Mouse (Mus musculus) limb, embryonic 12.5 days (tissue): ENCODE measurements around the gene Aym1. TPM values are rescaled to one million over a fixed set of nuclear protein-coding genes. Genes with fewer than 3 reads are reported as not detected.

Experiments used
- ATAC-seq: fragments of 200-750 bp; cut with Nextera tagmentation; 2 replicates; pipeline ENCODE4 v1.8.0; 2017; ENCODE audit warnings: low read depth, moderate TSS enrichment; ENCODE audit not compliant: insufficient number of reproducible peaks, insufficient read depth, low FRiP score, low TSS enrichment
- H3K27ac ChIP-seq: fragments of 300-500 bp; sonication (generic); 2 replicates; pipeline ENCODE4 v1.5.1; 2016; ENCODE audit warnings: mild to moderate bottlenecking, moderate library complexity
- H3K27me3 ChIP-seq: fragments of 300-500 bp; sonication (generic); 2 replicates; pipeline ENCODE4 v1.6.1; 2016; ENCODE audit warnings: mild to moderate bottlenecking, moderate library complexity
- H3K36me3 ChIP-seq: fragments of 300-500 bp; sonication (generic); 2 replicates; pipeline ENCODE4 v1.6.1; 2016; ENCODE audit warnings: mild to moderate bottlenecking, moderate library complexity
- H3K4me1 ChIP-seq: fragments of 300-500 bp; sonication (generic); replicated peaks from 2 replicates; pipeline ENCODE4 v1.6.1; 2016
- H3K4me2 ChIP-seq: fragments of 300-500 bp; sonication (generic); 2 replicates; pipeline ENCODE4 v1.6.1; 2016; ENCODE audit warnings: mild to moderate bottlenecking, moderate library complexity
- H3K4me3 ChIP-seq: fragments of 300-500 bp; sonication (generic); replicated peaks from 2 replicates; pipeline ENCODE4 v1.5.1; 2016; ENCODE audit warnings: mild to moderate bottlenecking
- H3K9ac ChIP-seq: fragments of 300-500 bp; sonication (generic); replicated peaks from 2 replicates; pipeline ENCODE4 v1.6.1; 2016; ENCODE audit warnings: mild to moderate bottlenecking, moderate library complexity
- H3K9me3 ChIP-seq: fragments of 300-500 bp; sonication (generic); 2 replicates; pipeline ENCODE4 v1.6.1; 2016; ENCODE audit warnings: mild to moderate bottlenecking, moderate library complexity
- WGBS: fragments of 180-500 bp; shearing (Covaris S2); methylation state at CpG from one replicate; pipeline ENCODE4 v1.1.7; 2016; 5-methylcytosine and 5-hydroxymethylcytosine counted together
- polyA plus RNA-seq: library from polyadenylated mRNA; unstranded; fragments of >200 nt; fragmentation: Nextera tagmentation; extraction: Ambion mirVana; gene quantifications from 2 replicates; pipeline ENCODE4 v1.2.1, GENCODE M21; 2016

The Aym1 gene
- polyA plus RNA-seq, 1 experiment from 2014 or later = not detected

DNA sequence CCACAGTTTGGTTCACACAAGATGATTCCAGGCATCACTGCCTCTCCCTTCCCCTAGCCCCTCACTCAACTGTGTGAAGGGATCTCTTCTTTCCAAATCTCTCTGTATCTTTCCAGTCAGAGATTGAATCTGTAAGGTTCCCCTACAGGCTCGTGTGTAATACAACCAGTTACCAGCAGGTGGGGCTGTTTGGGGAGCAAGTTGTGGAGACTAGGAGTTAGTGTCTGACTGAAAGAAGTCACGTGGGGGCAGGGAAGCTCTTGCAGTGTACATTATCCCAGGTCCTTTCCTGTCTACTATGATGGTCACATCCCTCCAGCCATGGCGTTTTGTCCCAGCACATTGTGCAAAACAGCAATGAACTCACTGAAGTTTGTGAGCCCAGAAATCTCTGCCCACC, 18.7 kb downstream of the Aym1 start:
- Histone ChIP-seq H3K9me3 (no peaks in the 10 kb centered on the region), H3K4me2 (no peak overlapping the region), H3K4me1 (peaks cover 29% of the 10 kb centered on the region), H3K4me3 (no peak overlapping the region), H3K27ac (no peak overlapping the region), H3K27me3 (peaks cover 12% of the 10 kb centered on the region; the same call in 1 of the 2 replicates), H3K9ac (no peak overlapping the region), H3K36me3 (no peaks in the 10 kb centered on the region)
- ATAC-seq = no peak
- WGBS = 29% methylated on average over 3 of the region's 3 CpGs

DNA sequence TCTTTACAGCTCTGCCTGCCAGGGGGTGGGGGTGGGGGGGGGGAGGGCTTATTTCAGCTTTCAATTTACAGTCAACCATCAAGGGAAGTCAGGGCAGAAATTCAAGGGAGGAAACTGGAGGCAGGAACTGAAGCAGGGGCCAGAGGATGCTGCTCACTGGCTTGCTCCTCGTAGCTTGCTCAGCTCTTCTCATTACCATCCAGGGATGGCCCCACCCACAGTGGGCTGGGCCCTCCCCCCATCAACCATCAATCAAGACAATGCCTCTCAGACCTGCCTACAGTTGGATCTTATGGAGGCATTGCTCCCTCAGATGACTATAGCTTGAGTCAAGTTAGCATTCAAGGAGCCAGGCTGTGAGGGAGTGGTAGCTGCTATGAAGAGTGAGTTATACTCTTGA, 19.2 kb downstream of the Aym1 start:
- ATAC-seq = no peak
- H3K36me3 ChIP-seq = no peaks in the 10 kb centered on the region
- peaks cover 29% of the 10 kb centered on the region for H3K4me1 ChIP-seq
- 82% methylated on average over 1 of the region's 1 CpGs for WGBS
- no peak overlapping the region for H3K27ac ChIP-seq
- no peak overlapping the region for H3K4me2 ChIP-seq
- H3K9ac ChIP-seq = no peak overlapping the region
- peaks cover 12% of the 10 kb centered on the region; the same call in 1 of the 2 replicates for H3K27me3 ChIP-seq
- H3K9me3 ChIP-seq = no peaks in the 10 kb centered on the region
- H3K4me3 ChIP-seq = no peak overlapping the region

- H3K27ac ChIP-seq = no peak overlapping the region
- no peak overlapping the region for H3K4me3 ChIP-seq
- no peaks in the 10 kb centered on the region for H3K9me3 ChIP-seq
- H3K4me2 ChIP-seq = no peak overlapping the region
- WGBS = 81% methylated on average over 5 of the region's 5 CpGs
- H3K27me3 ChIP-seq = no peaks in the 10 kb centered on the region; the same call in 1 of the 2 replicates
- H3K9ac ChIP-seq = no peak overlapping the region
- peaks cover 11% of the 10 kb centered on the region for H3K4me1 ChIP-seq
- no peak for ATAC-seq
- H3K36me3 ChIP-seq = no peaks in the 10 kb centered on the region
These were observed 22.3 kb downstream of the Aym1 start for GRCm38 (mm10) chr5:113379416-113379815.

GRCm38 (mm10) chr5:113380553-113380952, 23.5 kb downstream of the Aym1 start:
- no peaks in the 10 kb centered on the region for H3K4me1 ChIP-seq
- no peaks in the 10 kb centered on the region for H3K36me3 ChIP-seq
- H3K4me3 ChIP-seq = no peak overlapping the region
- no peak overlapping the region for H3K4me2 ChIP-seq
- H3K27ac ChIP-seq = no peak overlapping the region
- H3K27me3 ChIP-seq = no peaks in the 10 kb centered on the region; the same call in 1 of the 2 replicates
- no peak for ATAC-seq
- 82% methylated on average over 8 of the region's 8 CpGs for WGBS
- H3K9me3 ChIP-seq = no peaks in the 10 kb centered on the region
- H3K9ac ChIP-seq = no peak overlapping the region

DNA sequence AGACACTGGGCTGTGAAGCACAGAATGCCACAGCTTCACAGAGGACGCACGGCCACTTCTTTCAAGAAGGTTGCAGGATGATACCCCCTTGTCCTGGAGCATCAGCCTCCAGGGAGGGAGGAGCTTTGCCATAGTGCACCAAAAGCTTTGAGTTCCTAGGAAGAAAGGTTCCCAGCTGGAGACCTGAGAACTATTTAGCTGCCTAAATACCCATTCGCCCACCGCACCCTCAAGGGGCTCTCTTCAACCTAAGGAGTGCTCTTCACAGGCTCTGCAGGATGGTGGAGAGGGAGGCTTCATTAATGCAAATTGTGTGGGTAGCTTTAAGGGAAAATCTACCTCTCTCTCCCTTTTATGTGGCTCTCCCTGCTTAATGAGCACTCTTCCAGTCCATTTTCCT, 25.5 kb downstream of the Aym1 start:
- Histone ChIP-seq H3K4me3 (no peak overlapping the region), H3K4me1 (no peaks in the 10 kb centered on the region), H3K27ac (no peak overlapping the region), H3K4me2 (no peak overlapping the region), H3K27me3 (no peaks in the 10 kb centered on the region; the same call in 1 of the 2 replicates), H3K9ac (no peak overlapping the region), H3K36me3 (no peaks in the 10 kb centered on the region), H3K9me3 (no peaks in the 10 kb centered on the region)
- no peak for ATAC-seq
- 74% methylated on average over 4 of the region's 4 CpGs for WGBS

GRCm38 (mm10) chr5:113393766-113394165, 36.7 kb downstream of the Aym1 start:
- H3K9me3 ChIP-seq = no peaks in the 10 kb centered on the region
- no peak for ATAC-seq
- no peak overlapping the region for H3K4me3 ChIP-seq
- H3K4me2 ChIP-seq = no peak overlapping the region
- WGBS = 63% methylated on average over 8 of the region's 8 CpGs
- no peak overlapping the region for H3K27ac ChIP-seq
- no peak overlapping the region for H3K9ac ChIP-seq
- H3K27me3 ChIP-seq = peaks cover 3% of the 10 kb centered on the region; the same call in 1 of the 2 replicates
- H3K4me1 ChIP-seq = peaks cover 6% of the 10 kb centered on the region; the same call in 1 of the 2 replicates
- no peaks in the 10 kb centered on the region for H3K36me3 ChIP-seq

DNA sequence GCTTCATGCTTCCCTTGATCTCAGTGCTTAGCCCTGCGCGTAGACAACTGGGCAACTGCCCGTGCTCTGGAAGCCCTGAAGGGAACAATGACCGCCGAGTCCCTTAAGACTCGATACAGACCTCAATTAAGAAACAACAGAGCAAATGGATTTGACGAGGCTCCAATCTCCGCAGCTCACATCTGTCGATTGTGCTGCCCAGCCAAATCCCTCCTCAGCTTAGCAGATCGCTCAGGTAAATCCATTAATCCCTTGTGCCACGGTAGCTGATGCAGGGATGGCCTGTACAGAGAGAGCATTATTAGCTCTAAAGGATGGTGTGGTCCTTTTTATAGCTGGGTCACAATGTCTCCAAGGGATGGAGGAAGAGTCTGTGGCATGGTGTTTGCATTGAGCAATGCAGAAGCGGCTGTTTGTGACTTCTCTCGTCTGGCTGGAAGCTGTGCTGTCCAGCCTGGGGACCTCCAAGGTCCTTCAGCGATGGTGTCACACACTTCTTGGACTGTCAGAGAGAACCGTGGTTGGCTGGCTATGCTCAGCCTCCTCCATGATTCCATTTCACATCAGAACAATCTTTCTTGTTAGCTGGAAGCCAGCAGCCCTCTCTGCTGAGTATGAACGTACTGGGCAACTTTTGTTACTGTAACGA, 39.3 kb downstream of the Aym1 start:
- H3K4me2 ChIP-seq = no peak overlapping the region
- H3K9ac ChIP-seq = no peak overlapping the region
- no peaks in the 10 kb centered on the region for H3K36me3 ChIP-seq
- no peak overlapping the region for H3K27ac ChIP-seq
- H3K27me3 ChIP-seq = peaks cover 3% of the 10 kb centered on the region; the same call in 1 of the 2 replicates
- peaks cover 6% of the 10 kb centered on the region; the same call in 1 of the 2 replicates for H3K4me1 ChIP-seq
- 70% methylated on average over 17 of the region's 17 CpGs for WGBS
- ATAC-seq = no peak
- H3K9me3 ChIP-seq = peaks cover 16% of the 10 kb centered on the region
- H3K4me3 ChIP-seq = no peak overlapping the region

GRCm38 (mm10) chr5:113397443-113398317, 40.6 kb downstream of the Aym1 start:
- H3K4me1 ChIP-seq = peaks cover 6% of the 10 kb centered on the region; the same call in 1 of the 2 replicates
- no peak overlapping the region for H3K4me2 ChIP-seq
- peaks cover 16% of the 10 kb centered on the region for H3K9me3 ChIP-seq
- H3K9ac ChIP-seq = no peak overlapping the region
- ATAC-seq = no peak
- no peaks in the 10 kb centered on the region for H3K36me3 ChIP-seq
- peaks cover 3% of the 10 kb centered on the region; the same call in 1 of the 2 replicates for H3K27me3 ChIP-seq
- no peak overlapping the region for H3K27ac ChIP-seq
- 69% methylated on average over 17 of the region's 17 CpGs for WGBS
- no peak overlapping the region for H3K4me3 ChIP-seq

DNA sequence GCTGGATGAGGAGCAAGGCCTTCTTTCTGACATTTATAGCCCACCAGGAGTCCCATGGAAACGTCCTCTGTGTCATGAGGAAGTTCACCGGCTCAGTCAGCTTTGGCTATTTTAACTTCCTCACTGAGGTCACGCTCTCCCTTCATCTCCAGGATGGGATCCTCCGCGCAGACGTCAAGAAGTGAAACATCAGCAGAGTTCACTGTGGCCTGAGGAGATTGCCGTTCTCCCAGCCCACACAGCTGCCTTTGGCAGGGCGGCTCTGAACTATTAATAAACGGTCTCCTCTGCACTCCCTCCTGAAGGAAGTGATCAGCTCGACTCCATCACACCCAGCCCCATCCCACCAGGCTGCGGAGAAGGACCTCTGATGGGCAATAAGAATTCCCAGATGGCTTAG, 45.6 kb downstream of the Aym1 start:
- Histone ChIP-seq H3K36me3 (no peaks in the 10 kb centered on the region), H3K27ac (no peak overlapping the region)
- no peak for ATAC-seq

DNA sequence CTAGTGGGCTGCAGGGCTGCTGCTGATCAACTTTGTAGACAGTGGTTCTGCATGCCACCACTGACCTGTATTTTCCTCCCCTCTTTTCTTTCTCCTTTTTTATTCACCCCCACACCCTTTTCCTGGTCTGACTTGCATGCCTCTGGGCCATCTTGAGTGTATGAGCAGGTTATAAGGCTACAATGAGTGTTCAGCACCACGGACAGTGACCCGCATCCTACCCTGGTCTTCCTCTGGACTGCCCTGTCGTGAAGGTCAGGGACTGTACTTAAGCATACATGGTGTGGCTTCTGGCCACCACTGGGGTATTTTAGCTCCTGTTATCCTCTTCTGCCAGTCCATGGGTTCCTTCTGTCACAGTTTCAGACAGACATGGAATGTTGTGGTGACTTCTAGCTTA, 50.3 kb downstream of the Aym1 start:
- Histone ChIP-seq H3K36me3 (no peaks in the 10 kb centered on the region), H3K27me3 (no peaks in the 10 kb centered on the region), H3K4me3 (no peak overlapping the region), H3K4me2 (no peak overlapping the region), H3K4me1 (no peaks in the 10 kb centered on the region), H3K9me3 (no peaks in the 10 kb centered on the region), H3K27ac (no peak overlapping the region), H3K9ac (no peak overlapping the region)
- no peak for ATAC-seq
- WGBS = 4% methylated on average over 3 of the region's 3 CpGs

More for the DNA sequence above, 45.6 kb downstream of the Aym1 start:
- H3K9ac ChIP-seq = no peak overlapping the region
- WGBS = 57% methylated on average over 11 of the region's 11 CpGs
- peaks cover 6% of the 10 kb centered on the region; the same call in 1 of the 2 replicates for H3K4me1 ChIP-seq
- peaks cover 16% of the 10 kb centered on the region for H3K9me3 ChIP-seq
- no peak overlapping the region for H3K4me3 ChIP-seq
- no peaks in the 10 kb centered on the region for H3K27me3 ChIP-seq
- no peak overlapping the region for H3K4me2 ChIP-seq
